Mouse (Mus musculus): ENCODE measurements around the gene Scg3. TPM values are rescaled to one million over a fixed set of nuclear protein-coding genes. Genes with fewer than 3 reads are reported as not detected.
"Not testable (repeated sequence)": the region's sequence is repeated elsewhere in the genome, so short reads cannot be mapped to it uniquely, and the experiment has no call there.

Scg3 gene
- polyA plus RNA-seq, 1 experiment from 2014 or later = 25.3 TPM

DNA sequence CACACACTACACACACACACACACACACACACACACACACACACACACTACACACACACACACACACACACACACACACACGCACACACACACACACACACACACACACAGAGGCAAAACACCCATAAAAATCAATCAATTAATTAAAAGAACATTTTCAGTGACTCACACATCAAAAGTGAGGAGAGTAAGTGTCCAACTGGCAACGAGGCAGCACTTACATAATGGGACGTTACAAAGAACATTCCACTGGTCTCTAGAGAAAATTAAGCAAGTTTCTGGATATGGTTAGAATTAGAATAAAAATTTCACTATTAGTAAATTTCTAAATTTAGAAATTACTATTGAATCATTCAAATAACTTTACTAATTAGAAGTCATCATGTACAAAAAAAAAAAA lies 27.4 kb downstream of the Scg3 start:
- H3K4me1 ChIP-seq; H3K27me3 ChIP-seq (ENCODE audit: low read depth, poor library complexity, severe bottlenecking); H3K27ac ChIP-seq (replicated peaks); H3K9me3 ChIP-seq (replicated peaks); H3K4me3 ChIP-seq; DNase-seq (ENCODE audit: low spot score): not testable (repeated sequence)
- WGBS = 91% methylated on average over 3 of the region's 3 CpGs
- peaks cover 57% of the 10 kb centered on the region for H3K36me3 ChIP-seq

DNA sequence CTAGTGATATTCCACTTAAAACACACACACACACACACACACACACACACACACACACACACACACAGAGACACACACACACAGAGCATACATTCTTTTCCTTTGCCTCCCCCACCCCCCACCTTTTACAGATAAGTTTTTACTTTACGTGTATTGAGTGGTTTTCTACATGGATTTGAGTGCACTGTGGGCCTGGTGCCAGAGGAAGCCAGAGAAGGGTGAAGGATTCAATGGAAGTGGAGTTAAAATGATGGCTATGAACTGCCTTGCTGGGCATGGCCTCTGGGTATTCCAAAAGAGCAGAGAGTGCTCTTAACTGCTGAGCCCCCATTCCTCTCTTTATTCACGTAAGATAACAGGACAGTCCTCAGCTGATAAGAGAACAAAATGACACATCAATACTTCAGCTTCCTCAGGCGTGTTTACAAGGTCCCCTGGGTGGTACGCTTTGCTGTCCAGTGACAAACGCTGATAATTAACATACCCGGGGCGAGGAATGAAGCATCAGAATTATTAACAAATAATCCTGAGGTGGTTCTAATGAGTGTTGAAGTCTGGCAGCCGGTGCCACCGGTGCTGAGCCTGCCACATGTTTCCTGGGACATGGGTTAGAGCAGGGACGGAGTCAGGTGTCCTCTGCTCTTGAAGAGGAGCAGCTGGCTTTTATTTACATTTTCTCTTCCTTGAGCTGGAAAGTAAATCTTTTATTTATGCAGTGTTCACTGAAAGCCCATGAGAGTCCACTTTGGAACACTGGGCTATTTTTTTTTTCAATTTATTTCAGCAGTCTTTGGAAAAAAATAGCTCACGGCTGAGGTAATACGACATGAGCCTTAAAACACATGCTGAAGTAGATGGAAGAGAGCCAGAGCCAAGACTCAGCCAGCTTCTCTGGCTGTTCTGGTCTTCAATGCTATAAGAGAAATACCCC lies 29.6 kb downstream of the Scg3 start:
- no peaks in the 10 kb centered on the region for H3K27me3 ChIP-seq (ENCODE audit: low read depth, poor library complexity, severe bottlenecking)
- 74% methylated on average over 12 of the region's 12 CpGs for WGBS
- H3K36me3 ChIP-seq = peaks cover 58% of the 10 kb centered on the region
- H3K4me1 ChIP-seq = no peaks in the 10 kb centered on the region
- H3K27ac ChIP-seq (replicated peaks) = no peak overlapping the region
- H3K9me3 ChIP-seq (replicated peaks) = no peaks in the 10 kb centered on the region; the same call in 1 of the 2 replicates
- no peak overlapping the region for H3K4me3 ChIP-seq
- no peak for DNase-seq (ENCODE audit: low spot score)

DNA sequence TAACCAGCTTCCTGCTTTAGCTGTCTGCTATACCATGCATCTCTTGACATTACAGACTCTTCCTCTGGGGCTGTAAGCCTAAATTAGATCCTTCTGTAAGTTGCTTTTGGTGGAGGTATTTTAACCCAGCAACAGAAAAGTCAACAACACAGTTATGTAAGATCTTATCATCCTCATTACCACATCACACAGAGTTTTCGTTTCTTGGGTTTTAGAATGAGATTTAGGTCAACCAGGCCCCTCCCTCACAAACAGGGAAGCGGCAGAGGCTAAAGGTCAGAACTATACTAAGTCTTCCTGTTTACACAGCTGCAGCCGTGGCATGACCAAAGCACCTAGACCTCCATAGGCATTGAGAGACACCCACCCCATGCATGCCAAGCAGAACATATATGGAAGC lies 38.5 kb downstream of the Scg3 start:
- peaks cover 48% of the 10 kb centered on the region for H3K36me3 ChIP-seq
- H3K4me1 ChIP-seq = no peaks in the 10 kb centered on the region
- 55% methylated on average over 3 of the region's 3 CpGs for WGBS
- H3K27ac ChIP-seq (replicated peaks) = no peak overlapping the region
- no peak for DNase-seq (ENCODE audit: low spot score)
- no peaks in the 10 kb centered on the region for H3K27me3 ChIP-seq (ENCODE audit: low read depth, poor library complexity, severe bottlenecking)
- H3K9me3 ChIP-seq (replicated peaks) = no peaks in the 10 kb centered on the region
- no peak overlapping the region for H3K4me3 ChIP-seq

DNA sequence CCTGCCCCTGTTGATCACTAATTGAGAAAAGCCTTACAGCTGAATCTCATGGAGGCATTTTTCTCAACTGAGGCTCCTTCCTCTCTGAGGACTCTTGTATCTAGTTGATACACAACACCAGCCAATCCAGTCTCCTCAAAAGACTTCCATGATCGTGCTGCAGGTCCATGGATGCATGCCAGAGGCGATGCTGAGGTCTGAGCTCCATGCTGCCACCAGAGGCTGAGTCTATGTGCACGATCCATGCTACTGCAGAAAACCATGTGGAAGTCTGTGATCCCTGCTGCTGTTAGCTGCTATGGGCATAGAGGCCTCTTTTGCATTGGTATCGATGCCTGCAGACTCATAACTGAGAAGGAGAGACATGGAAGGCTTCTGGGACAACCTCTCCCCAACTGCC lies 49.6 kb downstream of the Scg3 start:
- Histone ChIP-seq H3K9me3 (replicated peaks) (no peaks in the 10 kb centered on the region), H3K4me3 (no peak overlapping the region), H3K27me3 (ENCODE audit: low read depth, poor library complexity, severe bottlenecking) (no peaks in the 10 kb centered on the region), H3K36me3 (no peaks in the 10 kb centered on the region; the same call in 1 of the 2 replicates), H3K4me1 (no peaks in the 10 kb centered on the region), H3K27ac (replicated peaks) (no peak overlapping the region)
- DNase-seq (ENCODE audit: low spot score) = no peak
- 92% methylated on average over 4 of the region's 4 CpGs for WGBS

DNA sequence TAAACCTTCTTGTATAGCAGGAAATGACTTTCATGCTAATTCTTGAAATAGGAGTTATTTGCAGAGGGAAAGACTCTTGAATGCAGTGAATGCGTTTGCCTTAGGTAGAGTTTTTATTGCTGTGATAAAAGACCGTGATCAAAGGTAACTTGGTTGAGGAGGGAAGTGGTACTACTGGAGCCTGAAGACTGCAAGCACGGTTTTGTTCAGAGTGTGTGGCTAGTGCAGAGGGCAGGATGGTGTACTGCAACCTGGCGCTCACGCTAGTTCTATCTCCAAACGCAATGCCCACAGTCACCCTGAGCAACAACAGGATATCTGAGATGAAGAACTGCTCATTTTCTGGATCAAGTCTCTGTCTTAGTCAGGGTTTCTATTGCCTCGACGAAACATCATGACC lies 50.3 kb downstream of the Scg3 start:
- Histone ChIP-seq H3K36me3 (no peaks in the 10 kb centered on the region; the same call in 1 of the 2 replicates), H3K27me3 (ENCODE audit: low read depth, poor library complexity, severe bottlenecking) (no peaks in the 10 kb centered on the region), H3K27ac (replicated peaks) (no peak overlapping the region), H3K9me3 (replicated peaks) (no peaks in the 10 kb centered on the region), H3K4me3 (no peak overlapping the region), H3K4me1 (no peaks in the 10 kb centered on the region)
- 93% methylated on average over 8 of the region's 8 CpGs for WGBS
- no peak for DNase-seq (ENCODE audit: low spot score)

DNA sequence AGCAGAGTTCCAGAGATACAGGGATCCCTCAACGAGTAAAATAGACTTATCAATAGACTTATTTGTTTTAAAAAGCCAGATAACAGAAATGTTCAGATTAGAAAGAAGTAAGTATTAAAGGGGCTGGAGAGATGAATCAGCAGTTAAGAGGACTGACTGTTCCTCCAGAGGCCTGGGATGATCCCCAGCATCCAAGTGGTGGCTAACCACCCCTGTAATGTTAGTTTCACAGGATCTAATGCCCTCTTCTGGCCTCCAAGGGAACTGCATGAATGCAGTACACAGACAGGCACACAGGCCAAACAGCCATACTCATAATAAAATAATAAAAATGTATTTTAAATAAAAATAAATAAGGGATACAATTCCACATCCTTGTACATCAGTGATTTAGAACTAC lies 51.0 kb downstream of the Scg3 start:
- Histone ChIP-seq H3K4me3 (no peak overlapping the region), H3K36me3 (no peaks in the 10 kb centered on the region), H3K4me1 (no peaks in the 10 kb centered on the region), H3K27me3 (ENCODE audit: low read depth, poor library complexity, severe bottlenecking) (no peaks in the 10 kb centered on the region), H3K9me3 (replicated peaks) (no peaks in the 10 kb centered on the region), H3K27ac (replicated peaks) (no peak overlapping the region)
- DNase-seq (ENCODE audit: low spot score) = peak; percentile 44
- 26% methylated on average over 1 of the region's 1 CpGs for WGBS

DNA sequence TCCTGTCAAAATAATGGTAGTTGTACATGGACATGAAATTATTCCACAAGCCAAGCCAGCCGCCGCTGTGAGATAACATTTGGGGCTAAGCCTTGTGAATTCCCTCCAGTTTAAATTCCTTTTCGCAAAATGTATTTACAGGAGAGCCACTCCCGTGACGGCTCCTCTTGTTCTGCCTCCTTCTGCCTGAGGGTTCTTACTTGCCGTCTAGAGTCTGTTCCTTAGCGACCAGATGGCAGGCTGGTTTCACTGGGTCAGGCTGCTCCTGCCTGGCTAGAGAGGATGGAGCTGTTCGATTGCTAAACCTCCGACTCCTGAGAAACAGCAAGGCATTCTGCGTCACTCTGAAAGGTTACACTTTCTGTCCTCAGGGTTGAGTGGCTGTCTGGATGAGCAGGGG lies 51.7 kb downstream of the Scg3 start:
- no peaks in the 10 kb centered on the region for H3K36me3 ChIP-seq
- DNase-seq (ENCODE audit: low spot score) = no peak
- H3K4me3 ChIP-seq = no peak overlapping the region
- WGBS = 63% methylated on average over 10 of the region's 10 CpGs
- H3K4me1 ChIP-seq = no peaks in the 10 kb centered on the region
- no peak overlapping the region for H3K27ac ChIP-seq (replicated peaks)
- H3K27me3 ChIP-seq (ENCODE audit: low read depth, poor library complexity, severe bottlenecking) = 0 out of 2 replicates have a peak, but pooled peaks cover 3% of the 10 kb centered on the region
- H3K9me3 ChIP-seq (replicated peaks) = no peaks in the 10 kb centered on the region

DNA sequence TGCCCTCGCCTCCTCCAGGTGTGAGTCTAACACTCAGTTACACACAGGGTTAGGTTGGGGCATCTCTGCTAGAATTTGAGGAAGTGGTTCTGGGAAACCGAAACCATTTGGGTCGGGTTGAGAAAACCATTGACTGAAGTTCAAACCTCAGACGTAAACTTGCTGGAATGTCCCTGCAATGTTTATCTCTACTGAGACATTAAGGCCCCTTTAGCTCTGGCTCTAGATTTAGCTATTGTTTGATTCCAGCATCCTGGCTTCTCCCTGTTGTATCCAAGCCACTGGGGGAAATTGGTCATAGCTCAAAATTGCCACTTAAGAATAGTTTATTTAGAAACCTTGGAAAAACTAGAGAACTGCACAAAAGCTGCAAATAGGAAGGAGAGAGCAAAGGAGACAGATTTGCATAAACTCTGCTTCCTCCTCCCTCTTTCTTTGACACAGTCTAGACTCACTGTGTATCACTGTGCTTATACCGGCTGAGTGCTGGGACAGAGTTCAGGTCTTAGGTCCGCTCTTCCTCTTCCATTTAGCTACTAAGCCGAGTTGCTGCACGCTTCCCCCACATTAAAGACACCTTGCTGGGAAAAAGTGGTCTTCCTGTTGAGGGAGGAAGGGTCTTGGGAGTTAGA lies 52.9 kb downstream of the Scg3 start:
- no peak overlapping the region for H3K27ac ChIP-seq (replicated peaks)
- no peaks in the 10 kb centered on the region for H3K9me3 ChIP-seq (replicated peaks)
- H3K4me3 ChIP-seq = no peak overlapping the region
- no peaks in the 10 kb centered on the region for H3K36me3 ChIP-seq
- 0 out of 2 replicates have a peak, but pooled peaks cover 10% of the 10 kb centered on the region for H3K27me3 ChIP-seq (ENCODE audit: low read depth, poor library complexity, severe bottlenecking)
- no peak for DNase-seq (ENCODE audit: low spot score)
- peaks cover 7% of the 10 kb centered on the region for H3K4me1 ChIP-seq
- WGBS = 85% methylated on average over 8 of the region's 8 CpGs

DNA sequence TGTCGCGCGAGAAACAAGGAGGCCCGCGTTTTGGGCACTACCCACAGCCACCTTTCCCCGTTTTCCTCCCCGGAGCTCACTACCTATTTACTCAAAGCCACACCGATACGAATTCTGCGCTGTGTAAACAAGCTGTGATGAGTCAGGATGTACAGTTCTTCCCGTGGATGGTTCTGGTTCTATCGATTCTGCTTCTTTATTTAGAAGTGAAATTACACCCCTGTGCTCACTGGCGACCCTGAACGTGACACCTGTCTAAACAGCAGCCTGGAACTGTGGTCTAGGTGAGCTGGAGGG lies 57.6 kb downstream of the Scg3 start:
- H3K9me3 ChIP-seq (replicated peaks) = no peaks in the 10 kb centered on the region
- DNase-seq (ENCODE audit: low spot score) = no peak
- peak overlapping the region; percentile 89 for H3K4me3 ChIP-seq
- 1% methylated on average over 14 of the region's 14 CpGs for WGBS
- peaks cover 14% of the 10 kb centered on the region for H3K4me1 ChIP-seq
- no peaks in the 10 kb centered on the region for H3K36me3 ChIP-seq
- H3K27me3 ChIP-seq (ENCODE audit: low read depth, poor library complexity, severe bottlenecking) = peaks cover 26% of the 10 kb centered on the region
- H3K27ac ChIP-seq (replicated peaks) = peak overlapping the region; percentile 94

DNA sequence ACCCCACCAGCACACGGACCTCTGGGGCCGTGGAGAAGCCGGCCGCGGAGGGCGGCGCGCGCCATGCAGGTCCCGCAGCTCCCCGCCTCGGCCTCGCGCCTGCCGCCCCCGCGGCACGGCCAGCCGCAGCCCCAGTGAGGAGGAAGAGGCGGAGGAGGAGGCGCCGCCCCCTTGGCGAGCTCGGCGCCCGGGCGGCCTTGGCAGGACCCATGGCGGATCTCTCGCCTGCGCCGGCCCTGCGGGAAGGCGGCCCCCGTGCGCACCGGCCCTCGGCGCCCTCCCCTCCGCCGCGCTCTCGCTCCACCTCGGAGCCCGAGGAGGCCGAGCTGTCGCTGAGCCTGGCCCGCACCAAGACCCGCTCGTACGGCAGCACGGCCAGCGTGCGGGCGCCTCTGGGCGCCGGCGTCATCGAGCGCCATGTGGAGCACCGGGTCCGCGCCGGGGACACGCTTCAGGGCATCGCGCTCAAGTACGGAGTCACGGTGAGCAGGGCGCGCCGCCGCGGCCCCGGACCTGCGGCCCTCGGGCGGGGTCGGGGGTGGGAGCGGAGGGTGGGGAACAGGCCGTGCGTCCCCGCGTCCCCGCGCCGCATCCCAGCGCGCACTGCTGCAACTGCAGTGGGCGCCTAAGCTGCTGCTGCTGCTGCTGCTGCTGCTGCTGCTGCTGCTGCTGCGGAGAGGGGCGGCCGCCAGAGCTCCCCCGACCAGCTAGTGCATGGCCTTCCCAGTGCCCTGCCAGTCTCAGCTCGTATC lies 58.1 kb downstream of the Scg3 start, which contains the start of gene Lysmd2:
TSS of gene Lysmd2 (plus strand) at position 186 of the 752 bp plus-strand sequence.
- WGBS = under 1% methylated on average over 93 of the region's 94 CpGs
- Histone ChIP-seq H3K9me3 (replicated peaks) (no peaks in the 10 kb centered on the region), H3K36me3 (no peaks in the 10 kb centered on the region), H3K4me3 (peak within 1 kb of the TSS; percentile 89), H3K4me1 (peaks cover 14% of the 10 kb centered on the region), H3K27me3 (ENCODE audit: low read depth, poor library complexity, severe bottlenecking) (peaks cover 26% of the 10 kb centered on the region), H3K27ac (replicated peaks) (peak within 1 kb of the TSS; percentile 94)
- peak; percentile 76 for DNase-seq (ENCODE audit: low spot score)

DNA sequence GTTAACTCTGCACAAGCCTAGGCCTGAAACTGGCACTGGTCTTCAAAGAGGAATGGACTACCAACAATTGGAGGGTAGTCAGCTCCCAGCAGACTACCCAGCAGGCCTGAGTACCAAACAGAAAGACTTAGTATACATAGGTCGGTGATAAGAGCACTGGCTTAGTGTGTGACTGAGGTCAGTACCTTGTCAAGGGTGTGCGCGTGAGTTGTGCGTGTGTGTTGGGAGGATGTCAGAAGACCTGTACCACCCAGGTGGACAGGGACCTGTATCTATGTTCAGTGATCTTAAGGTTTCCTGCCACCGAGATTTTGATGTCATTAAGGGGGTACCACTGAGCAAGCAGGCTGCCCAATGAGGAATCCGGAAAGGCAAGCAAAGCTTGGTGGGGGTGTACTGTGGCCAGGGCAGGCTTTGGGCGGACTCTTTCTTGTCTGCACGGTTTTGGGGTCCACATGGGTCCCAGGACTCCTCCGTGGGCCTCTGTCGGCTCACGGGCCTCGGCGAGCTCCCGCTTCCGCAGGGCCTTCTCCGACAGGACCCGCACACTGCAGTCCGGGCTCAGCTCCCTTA lies 58.8 kb downstream of the Scg3 start:
- Histone ChIP-seq H3K27ac (replicated peaks) (peak overlapping the region; percentile 94), H3K9me3 (replicated peaks) (no peaks in the 10 kb centered on the region), H3K4me3 (peak overlapping the region; percentile 89), H3K36me3 (no peaks in the 10 kb centered on the region), H3K27me3 (ENCODE audit: low read depth, poor library complexity, severe bottlenecking) (peaks cover 26% of the 10 kb centered on the region), H3K4me1 (peaks cover 14% of the 10 kb centered on the region)
- 14% methylated on average over 18 of the region's 18 CpGs for WGBS
- DNase-seq (ENCODE audit: low spot score) = no peak

DNA sequence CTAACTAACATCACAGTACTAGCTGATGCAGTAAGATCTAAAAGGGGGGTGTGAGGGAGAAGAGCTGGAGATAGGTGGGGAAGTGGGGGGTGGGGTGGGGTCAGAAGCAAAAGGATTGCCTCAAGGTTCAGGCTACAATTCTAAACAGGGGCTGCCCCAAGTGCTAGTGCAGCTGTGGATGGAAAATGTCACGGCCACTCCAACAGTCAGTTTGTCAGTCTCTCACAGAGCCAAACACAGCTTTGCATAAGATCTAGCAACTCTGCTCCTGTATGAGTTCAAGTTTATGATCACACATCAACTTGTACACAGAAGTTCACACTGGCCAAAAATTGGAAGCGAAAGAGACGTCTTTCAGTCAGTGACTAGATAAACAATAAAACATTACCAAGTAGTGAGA lies 62.4 kb downstream of the Scg3 start:
- H3K9me3 ChIP-seq (replicated peaks) = no peaks in the 10 kb centered on the region
- H3K27me3 ChIP-seq (ENCODE audit: low read depth, poor library complexity, severe bottlenecking) = peaks cover 16% of the 10 kb centered on the region
- H3K36me3 ChIP-seq = no peaks in the 10 kb centered on the region
- 90% methylated on average over 3 of the region's 3 CpGs for WGBS
- H3K4me1 ChIP-seq = peaks cover 12% of the 10 kb centered on the region
- H3K27ac ChIP-seq (replicated peaks) = no peak overlapping the region
- DNase-seq (ENCODE audit: low spot score) = no peak
- no peak overlapping the region for H3K4me3 ChIP-seq

All from midbrain, embryonic 10.5 days (tissue).